Mouse (Mus musculus) lung, postnatal 25 days (tissue): ENCODE data around the gene Lce1b.

Source experiments
- DNase-seq: peaks from one replicate; pipeline ENCODE4 v3.0.0; 2022; ENCODE audit warnings: low spot score

Lce1b gene

DNA sequence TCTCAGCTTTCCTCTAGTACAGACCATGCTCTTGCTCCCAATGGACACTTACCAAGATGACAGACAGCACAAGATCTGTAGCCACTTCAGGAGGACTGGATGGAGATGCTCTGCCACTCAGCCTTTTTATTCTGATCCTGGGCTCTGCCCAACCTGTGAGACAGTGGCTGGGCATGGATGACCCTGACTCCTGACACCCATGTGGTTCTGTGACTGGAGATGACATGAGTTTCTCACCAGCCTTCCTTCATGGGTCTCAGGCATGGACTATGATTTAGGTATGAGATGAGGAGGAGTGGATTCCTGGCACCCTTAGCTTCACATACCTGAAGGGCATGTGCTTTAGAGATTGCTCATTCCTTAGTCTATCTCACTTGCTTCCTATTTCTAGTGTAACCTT is at the start of gene Lce1b:
TSS of gene Lce1b (minus strand) at position 101 of the 400 bp plus-strand sequence.
- no peak for DNase-seq

DNA sequence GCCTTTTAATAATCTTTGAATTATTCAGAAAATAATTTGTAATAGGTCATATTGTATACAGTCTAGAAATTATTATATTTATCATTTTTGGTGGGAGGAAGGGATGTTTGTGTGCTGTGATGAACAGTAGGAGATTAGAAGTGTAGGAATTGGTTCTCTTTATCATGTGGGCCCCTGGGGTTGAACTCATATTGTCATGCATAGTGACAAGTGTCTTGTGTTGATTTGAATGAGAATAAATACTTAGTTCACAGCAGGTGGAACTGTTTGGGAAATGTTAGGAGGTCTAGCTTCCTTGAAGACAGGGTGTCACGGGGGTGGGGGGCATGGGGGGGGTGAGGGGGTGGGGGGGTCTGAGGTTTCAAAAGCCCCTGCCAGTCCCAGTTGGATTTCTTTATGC is 37.9 kb upstream of the Lce1b start:
- no peak for DNase-seq

DNA sequence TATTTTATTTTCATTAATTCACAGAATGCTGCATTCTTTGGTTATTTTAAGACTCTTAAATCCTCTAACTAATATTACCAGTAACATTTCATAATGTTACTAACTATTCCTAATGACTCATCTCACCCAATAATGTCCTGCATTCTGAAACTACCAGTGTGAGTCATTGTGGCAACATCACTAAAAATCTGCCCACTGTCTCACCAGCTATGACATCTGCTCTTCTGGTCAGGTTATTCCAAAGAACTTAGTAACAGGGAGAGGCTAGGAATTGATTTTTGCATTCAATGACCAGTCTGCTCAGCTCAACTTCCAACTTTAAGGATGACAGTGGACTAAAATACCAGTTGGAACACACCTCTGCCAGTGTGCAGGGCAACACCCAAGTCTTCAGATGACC is 35.0 kb upstream of the Lce1b start:
- no peak for DNase-seq

DNA sequence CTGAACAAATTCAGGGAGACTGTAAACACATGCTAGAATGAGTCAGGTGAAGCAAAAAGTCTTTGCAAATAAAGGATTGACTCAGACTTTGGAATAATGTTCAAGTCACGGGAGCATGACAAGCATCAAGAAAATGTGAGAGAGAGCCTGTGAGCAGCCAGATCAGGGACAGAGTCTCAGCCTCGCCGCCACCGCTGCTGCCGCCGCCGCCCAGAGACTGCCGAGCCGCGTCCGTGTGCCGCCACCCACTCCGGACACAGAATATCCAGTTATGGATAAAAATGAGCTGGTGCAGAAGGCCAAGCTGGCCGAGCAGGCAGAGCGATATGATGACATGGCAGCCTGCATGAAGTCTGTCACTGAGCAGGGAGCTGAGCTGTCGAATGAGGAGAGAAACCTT is 32.4 kb upstream of the Lce1b start:
- peak; percentile 7 for DNase-seq

DNA sequence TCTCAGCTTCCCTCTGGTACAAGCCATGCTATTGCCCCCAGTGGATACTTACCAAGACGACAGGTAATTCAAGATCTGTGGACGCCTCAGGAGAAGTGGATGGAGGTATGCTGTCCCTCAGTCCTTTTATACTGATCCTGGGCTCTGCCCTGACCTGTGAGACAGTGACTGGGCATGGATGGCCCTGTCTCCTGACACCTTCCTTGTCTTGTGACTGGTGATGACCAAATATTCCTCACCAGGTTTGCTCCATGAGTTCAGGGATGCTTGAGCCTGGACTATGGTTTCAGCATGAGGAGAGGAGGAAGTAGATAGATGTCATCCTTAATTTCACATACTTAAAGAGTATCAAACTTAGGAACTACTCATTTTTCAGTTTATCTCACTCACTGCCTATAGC is 30.4 kb upstream of the Lce1b start, which contains the start of gene Lce1d:
TSS of gene Lce1d (minus strand) at position 101 of the 400 bp plus-strand sequence.
- DNase-seq = no peak

DNA sequence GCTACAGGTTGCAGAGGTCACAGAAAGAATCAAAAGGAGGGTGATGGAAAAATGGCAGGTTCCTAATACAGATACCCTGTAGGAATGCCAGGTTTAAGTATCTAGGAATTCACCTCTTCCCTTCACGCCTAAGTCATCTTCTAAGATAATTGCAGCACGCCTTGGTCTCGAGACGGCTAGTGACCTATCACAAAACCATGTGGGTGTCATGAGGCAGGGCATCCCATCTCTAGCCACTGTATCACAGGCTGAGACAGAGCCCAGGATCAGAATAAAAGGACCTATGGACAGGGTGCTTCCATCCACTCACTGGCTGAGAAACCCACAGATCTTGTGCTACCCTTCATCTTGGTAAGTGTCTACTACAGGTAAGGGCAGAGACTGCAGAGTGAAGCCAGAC is 22.2 kb upstream of the Lce1b start, which contains the start of gene Lce1c:
TSS of gene Lce1c (plus strand) at position 301 of the 400 bp plus-strand sequence.
- DNase-seq = no peak

DNA sequence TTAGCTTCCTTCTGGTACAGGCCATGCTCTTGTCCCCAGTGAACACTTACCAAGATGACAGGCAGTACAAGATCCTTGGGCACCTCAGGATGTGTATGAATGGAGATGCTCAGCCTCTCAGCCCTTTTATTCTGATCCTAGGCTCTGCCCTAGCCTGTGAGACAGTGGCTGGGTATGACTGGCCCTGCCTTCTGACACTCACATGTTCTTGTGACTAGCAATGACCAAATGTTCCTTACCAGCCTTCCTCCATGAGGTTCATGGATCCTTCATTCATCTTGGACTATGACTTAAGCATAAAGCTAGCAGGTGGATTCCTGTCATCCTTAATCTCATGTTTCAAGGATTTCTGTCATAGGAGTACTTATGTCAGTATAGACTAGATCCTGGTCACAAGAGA is 13.5 kb upstream of the Lce1b start, which contains the start of gene Lce1a2:
TSS of gene Lce1a2 (minus strand) at position 101 of the 400 bp plus-strand sequence.
- DNase-seq = no peak

DNA sequence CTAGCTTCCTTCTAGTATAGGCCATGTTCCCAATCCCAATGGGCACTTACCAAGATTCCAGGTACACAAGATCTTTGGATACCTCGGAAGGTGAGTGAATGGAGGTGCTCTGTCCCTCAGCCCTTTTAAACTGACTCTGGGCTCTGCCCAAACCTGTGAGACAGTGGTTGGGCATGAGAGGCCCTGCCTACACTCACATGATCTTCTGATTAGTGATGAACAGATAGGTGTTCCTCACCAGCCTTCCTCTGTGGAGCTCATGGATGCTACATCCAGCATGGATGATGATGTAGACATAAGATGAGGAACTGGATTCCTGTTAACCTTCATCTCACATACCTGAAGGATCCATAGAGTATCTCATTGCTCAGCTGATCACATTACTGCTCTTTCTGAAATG is 8.5 kb downstream of the Lce1b start, which contains the start of gene Lce1a1:
TSS of gene Lce1a1 (minus strand) at position 101 of the 400 bp plus-strand sequence.
- DNase-seq = no peak

DNA sequence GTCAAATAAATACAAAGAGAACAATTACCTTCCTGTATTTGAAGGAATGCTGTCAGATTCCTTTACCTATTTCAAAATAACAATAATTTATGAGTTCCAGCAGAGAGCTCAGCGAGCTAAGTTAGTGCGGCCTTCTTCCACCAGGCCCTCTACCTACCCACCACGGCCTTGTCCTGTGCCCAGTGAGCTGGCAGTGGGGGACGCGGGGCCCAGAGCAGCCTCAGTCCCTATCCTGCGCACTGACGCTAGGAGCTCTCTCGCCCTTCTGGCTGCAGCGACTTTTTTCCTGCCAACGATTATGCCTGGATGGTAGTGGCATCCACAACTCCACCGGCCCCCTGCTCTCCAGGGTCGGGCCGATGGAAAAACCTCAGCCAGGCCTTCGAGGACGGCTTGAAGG is 16.9 kb downstream of the Lce1b start:
- DNase-seq = no peak

DNA sequence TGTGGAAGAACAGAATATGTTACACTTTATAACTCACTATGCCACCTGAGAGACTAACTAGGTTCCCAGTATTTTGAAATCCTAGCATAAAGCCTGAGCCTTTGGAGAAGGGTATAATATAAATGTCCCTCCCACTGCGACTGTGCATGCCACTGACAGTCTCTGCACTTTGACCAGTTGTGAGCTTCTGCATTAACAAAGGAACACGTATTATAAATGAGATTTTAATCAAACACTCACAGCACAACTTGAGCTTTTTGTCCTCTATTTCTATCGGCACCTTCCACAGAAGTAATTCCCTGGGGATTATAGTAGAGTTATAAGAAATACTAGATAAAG is 18.1 kb downstream of the Lce1b start:
- no peak for DNase-seq

DNA sequence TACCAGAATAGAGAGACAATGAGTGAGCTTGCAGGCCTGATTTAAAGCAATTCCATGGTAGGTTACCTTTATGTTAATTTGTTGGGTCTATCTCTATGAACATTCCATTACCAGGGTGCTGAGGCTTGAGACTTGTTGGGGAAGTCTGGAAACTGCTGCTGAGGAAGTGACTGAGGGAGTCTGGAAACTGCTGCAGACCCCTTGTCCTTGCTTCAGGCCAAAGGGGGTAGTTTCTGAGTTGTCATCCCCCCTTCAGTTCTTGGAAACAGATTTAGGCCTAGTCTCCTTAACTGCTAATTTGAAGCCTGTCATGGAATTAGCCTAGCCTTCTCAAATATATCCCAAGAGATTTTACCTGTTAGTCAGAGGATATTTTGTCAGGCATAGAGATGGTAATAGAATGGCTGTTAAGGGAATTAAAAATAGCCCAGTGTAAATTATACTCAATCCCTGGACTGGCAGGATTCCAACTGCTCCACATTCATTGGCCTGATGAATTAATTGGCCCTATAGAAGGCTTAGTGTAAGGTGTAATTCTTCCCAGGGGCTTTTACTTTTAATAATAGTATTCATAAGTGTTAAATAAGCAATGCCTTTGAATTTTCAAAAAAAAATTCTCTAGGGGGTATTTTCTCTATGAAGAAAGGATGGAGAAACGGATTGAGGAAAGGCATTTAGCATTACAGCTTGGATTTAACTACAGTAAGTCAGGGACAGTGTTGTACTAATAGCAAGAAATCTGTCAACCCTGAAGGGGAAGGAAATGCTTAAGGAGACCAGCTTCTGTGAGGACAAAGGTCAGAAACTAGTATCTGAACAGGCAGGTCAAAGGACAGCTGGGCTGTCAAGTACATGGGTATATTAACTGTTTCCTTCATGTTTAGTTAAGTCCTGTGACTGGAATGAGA is 18.7 kb downstream of the Lce1b start:
- no peak for DNase-seq

DNA sequence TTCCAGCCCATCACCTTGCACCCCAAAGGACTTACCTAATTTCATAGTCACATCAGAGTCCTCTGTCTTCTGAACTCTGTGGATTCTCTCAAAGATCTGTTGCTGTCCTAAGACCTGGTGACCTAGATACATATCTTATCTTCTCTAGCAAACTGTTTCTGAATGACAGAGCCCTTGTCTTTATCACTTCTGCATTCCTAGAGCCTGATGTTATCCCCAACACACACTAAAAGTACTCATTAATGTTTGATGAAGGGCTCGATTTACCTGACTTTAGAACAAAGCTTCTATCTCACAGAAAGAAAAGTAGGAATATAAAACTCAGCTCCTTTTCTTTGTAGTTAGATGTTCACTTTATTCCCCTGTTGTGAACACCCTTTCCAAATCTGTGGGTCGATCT is 35.2 kb downstream of the Lce1b start, which contains the start of gene Lce6a:
TSS of gene Lce6a (minus strand) at position 101 of the 400 bp plus-strand sequence.
- DNase-seq = no peak

DNA sequence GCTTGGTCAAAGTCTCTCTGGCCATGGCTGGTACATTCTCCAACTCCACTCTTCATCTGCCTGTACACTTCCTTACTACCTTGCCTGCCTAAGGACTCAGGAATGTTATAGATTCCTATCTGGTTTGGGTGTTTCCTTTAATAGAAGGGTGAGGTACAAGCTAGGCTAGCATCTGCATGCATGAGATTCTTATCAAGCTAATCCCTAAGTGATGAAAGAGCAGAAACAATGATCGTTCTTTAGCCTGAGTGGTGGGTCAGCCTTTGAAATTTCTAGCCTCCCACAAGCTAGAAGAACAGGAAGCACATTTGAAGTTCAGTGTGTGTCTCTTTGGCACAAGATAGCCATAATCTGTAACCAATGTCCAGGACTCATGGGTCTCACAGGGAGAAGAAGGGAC is 46.9 kb downstream of the Lce1b start:
- no peak for DNase-seq

DNA sequence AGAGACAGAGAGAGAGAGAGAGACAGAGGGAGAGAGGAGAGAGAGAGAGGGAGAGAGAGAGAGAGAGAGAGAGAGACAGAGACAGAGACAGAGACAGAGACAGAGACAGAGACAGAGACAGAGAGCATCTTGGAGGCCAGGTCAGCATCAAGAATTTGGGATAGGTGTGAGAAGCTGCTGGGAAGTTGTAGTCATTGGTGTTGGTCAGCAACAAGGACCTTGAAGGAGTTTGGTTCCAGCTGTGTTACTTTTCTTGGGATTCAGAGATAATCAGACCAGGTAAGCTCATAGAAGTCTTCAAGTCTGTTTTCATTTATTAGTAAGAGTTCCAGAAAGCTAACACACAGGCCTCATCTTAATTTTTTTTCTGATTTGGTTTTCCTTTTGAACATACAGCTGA is 49.3 kb downstream of the Lce1b start, which contains the start of gene 2210017I01Rik:
TSS of gene 2210017I01Rik (minus strand) at position 101 of the 400 bp plus-strand sequence.
- DNase-seq = no peak
